Mouse (Mus musculus) midbrain, embryonic 16.5 days (tissue): ENCODE results near the gene Dhx8. TPM values are rescaled to one million over a fixed set of nuclear protein-coding genes. Genes with fewer than 3 reads are reported as not detected.

ENCODE experiments used
- ATAC-seq: fragments of 200-750 bp; cut with Nextera tagmentation; 2 replicates; pipeline ENCODE4 v1.8.0; 2017; ENCODE audit warnings: moderate TSS enrichment
- H3K27ac ChIP-seq: fragments of 300-500 bp; sonication (generic); 2 replicates; pipeline ENCODE4 v1.5.1; 2014; ENCODE audit warnings: mild to moderate bottlenecking, low read length, mixed read lengths
- H3K27me3 ChIP-seq: fragments of 300-500 bp; sonication (generic); 2 replicates; pipeline ENCODE4 v1.6.1; 2014; ENCODE audit warnings: low read depth, low read length, mixed read lengths; ENCODE audit not compliant: control insufficient read depth, insufficient read depth
- H3K36me3 ChIP-seq: fragments of 300-500 bp; sonication (generic); 2 replicates; pipeline ENCODE4 v1.6.1; 2014; ENCODE audit warnings: mild to moderate bottlenecking, low read length, moderate library complexity, mixed read lengths; ENCODE audit not compliant: control insufficient read depth, insufficient read depth
- H3K4me1 ChIP-seq: fragments of 300-500 bp; sonication (generic); 2 replicates; pipeline ENCODE4 v1.6.1; 2014; ENCODE audit warnings: mild to moderate bottlenecking, low read length, mixed read lengths; ENCODE audit not compliant: control insufficient read depth, insufficient read depth
- H3K4me2 ChIP-seq: fragments of 300-500 bp; sonication (generic); 2 replicates; pipeline ENCODE4 v1.6.1; 2014; ENCODE audit warnings: mild to moderate bottlenecking, low read length, mixed read lengths
- H3K4me3 ChIP-seq: fragments of 300-500 bp; sonication (generic); 2 replicates; pipeline ENCODE4 v1.5.1; 2014; ENCODE audit warnings: low read depth, mild to moderate bottlenecking, low read length, moderate library complexity, mixed read lengths
- H3K9ac ChIP-seq: fragments of 300-500 bp; sonication (generic); 2 replicates; pipeline ENCODE4 v1.6.1; 2014; ENCODE audit warnings: low read depth, low read length, mixed read lengths
- H3K9me3 ChIP-seq: fragments of 300-500 bp; sonication (generic); replicated peaks from 2 replicates; pipeline ENCODE4 v1.6.1; 2014; ENCODE audit warnings: mild to moderate bottlenecking, low read length, mixed read lengths; ENCODE audit not compliant: control insufficient read depth, poor library complexity, severe bottlenecking
- WGBS: fragments of 180-500 bp; shearing (Covaris S2); extraction: QIAGEN DNeasy Blood & Tissue Kit; methylation state at CpG from one replicate; pipeline ENCODE4 v1.1.7; 2014; 5-methylcytosine and 5-hydroxymethylcytosine counted together
- polyA plus RNA-seq: library from polyadenylated mRNA; unstranded; fragments of >200 nt; fragmentation: Nextera tagmentation; extraction: Ambion mirVana; gene quantifications from 2 replicates; pipeline ENCODE4 v1.2.1, GENCODE M21; 2015

The Dhx8 gene
- polyA plus RNA-seq, 1 experiment from 2014 or later: 34.3 TPM

DNA sequence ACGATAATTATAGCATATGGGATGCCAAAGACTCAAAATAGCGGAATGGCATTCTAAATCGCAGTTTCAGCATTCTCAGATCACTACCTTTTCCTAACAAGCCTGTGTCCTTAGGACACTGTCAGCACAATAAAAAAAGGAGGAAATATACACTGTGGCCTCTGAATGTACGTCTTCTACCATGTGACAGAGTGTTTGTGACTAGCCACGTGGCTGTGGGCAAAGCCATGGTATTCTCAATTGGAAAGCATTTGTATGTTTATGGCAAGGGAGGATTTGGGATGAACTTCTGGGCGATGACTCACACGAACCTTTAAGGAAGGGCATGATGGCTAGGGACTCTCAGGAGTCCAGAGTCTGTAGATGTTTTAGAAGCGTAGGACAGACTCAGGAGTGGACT is 7.7 kb upstream of the Dhx8 start:
- no peak overlapping the region for H3K4me3 ChIP-seq
- no peaks in the 10 kb centered on the region for H3K9me3 ChIP-seq
- no peak overlapping the region for H3K4me2 ChIP-seq
- 83% methylated on average over 8 of the region's 8 CpGs for WGBS
- H3K36me3 ChIP-seq: no peaks in the 10 kb centered on the region
- no peaks in the 10 kb centered on the region for H3K4me1 ChIP-seq
- no peak for ATAC-seq
- no peak overlapping the region for H3K9ac ChIP-seq
- no peak overlapping the region for H3K27ac ChIP-seq
- H3K27me3 ChIP-seq: no peaks in the 10 kb centered on the region

DNA sequence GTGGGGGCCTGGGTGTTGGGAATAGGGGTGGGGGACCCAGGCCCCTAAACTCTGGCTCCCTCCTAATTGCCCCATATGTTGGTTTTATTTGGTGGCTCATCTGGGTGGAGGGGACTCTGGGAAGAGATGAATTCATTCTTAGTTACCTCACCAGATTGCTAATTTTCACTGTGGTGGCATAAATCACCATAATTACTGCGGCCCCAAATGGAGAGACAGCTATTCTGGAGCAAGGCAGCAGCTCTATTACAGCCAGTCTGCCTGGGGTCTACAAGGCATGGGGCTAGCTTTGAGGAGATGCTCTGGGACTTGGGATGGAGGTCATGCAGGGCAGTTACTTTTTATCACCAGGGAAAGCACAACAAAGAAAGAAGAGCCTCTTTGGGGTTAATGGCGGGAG is 6.0 kb upstream of the Dhx8 start:
- 35% methylated on average over 2 of the region's 2 CpGs for WGBS
- Histone ChIP-seq H3K4me2 (no peak overlapping the region), H3K4me3 (no peak overlapping the region), H3K27me3 (no peaks in the 10 kb centered on the region), H3K36me3 (no peaks in the 10 kb centered on the region), H3K4me1 (no peaks in the 10 kb centered on the region), H3K27ac (no peak overlapping the region), H3K9ac (no peak overlapping the region), H3K9me3 (no peaks in the 10 kb centered on the region)
- ATAC-seq: no peak

DNA sequence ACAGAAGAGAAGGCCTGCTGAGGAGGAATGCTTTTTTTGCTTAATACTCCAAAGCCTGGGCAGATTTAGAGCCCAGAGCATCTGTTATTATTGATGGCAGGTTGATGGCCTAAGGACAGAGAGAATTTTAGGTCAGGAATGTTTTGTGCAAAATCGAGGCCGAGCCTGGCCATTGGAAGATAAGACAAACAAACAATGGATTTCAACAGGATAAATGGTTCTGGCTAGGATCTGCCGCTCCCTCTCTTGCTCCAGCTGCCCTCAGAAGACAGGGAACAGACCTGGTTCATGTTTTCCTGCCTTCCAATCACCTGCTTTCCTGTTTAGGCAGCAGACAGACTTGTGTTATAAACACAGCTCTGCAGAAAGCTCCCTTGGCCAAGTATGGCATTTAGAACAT is 3.4 kb upstream of the Dhx8 start:
- H3K9ac ChIP-seq: no peak overlapping the region
- no peak for ATAC-seq
- no peak overlapping the region for H3K27ac ChIP-seq
- 87% methylated on average over 3 of the region's 3 CpGs for WGBS
- H3K36me3 ChIP-seq: no peaks in the 10 kb centered on the region
- H3K4me1 ChIP-seq: peaks cover 10% of the 10 kb centered on the region
- H3K27me3 ChIP-seq: no peaks in the 10 kb centered on the region
- H3K4me2 ChIP-seq: no peak overlapping the region
- no peak overlapping the region for H3K4me3 ChIP-seq
- H3K9me3 ChIP-seq: no peaks in the 10 kb centered on the region

DNA sequence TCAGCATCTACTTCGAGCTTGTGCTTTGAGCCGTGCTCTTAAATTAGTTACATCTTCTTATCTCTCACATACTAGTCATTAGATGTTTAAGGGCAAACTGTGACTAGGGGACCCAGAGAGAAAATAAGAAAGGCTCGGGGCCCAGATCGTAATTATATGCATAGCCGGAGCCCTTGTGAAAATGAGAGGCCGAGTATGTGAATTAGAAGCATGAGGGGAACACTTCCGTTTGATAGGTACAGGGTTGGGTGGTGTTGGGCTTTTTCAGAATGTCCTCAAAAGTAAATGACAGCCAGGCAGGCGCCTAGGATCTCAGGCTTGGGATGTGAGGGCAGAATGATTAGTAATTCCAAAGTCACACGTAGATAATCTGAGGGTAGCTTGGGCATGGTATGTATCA is 877 bp downstream of the Dhx8 start:
- 39% methylated on average over 9 of the region's 9 CpGs for WGBS
- Histone ChIP-seq H3K9ac (peak overlapping the region; percentile 81), H3K27ac (no peak overlapping the region), H3K4me3 (peak overlapping the region; percentile 80), H3K9me3 (no peaks in the 10 kb centered on the region), H3K4me2 (peak overlapping the region; percentile 92), H3K27me3 (no peaks in the 10 kb centered on the region), H3K36me3 (peaks cover 25% of the 10 kb centered on the region), H3K4me1 (peaks cover 10% of the 10 kb centered on the region)
- no peak for ATAC-seq

DNA sequence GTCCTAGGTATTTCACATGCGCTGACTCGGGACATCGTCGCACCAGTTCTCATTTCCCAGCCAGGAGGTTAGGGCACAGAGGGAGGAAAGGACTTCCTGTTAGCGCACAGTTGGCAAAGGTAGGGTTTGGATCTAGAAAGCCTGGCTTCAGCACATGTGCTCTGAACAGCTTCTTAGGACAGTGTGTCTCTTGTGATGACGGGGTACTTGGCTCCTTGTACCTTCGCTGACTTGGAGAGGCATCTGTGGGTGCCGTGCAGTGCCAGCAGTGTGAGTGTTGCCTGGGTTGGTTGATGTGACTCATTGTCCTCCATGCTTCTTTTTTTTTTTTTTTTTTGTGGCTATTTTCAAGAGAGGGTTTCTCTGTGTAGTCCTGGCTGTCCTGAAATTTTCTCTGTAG is 23.9 kb downstream of the Dhx8 start:
- Histone ChIP-seq H3K4me1 (no peaks in the 10 kb centered on the region), H3K27ac (no peak overlapping the region), H3K9me3 (no peaks in the 10 kb centered on the region), H3K4me2 (no peak overlapping the region), H3K9ac (no peak overlapping the region), H3K36me3 (peaks cover 58% of the 10 kb centered on the region), H3K27me3 (no peaks in the 10 kb centered on the region), H3K4me3 (no peak overlapping the region)
- no peak for ATAC-seq
- 93% methylated on average over 8 of the region's 8 CpGs for WGBS

DNA sequence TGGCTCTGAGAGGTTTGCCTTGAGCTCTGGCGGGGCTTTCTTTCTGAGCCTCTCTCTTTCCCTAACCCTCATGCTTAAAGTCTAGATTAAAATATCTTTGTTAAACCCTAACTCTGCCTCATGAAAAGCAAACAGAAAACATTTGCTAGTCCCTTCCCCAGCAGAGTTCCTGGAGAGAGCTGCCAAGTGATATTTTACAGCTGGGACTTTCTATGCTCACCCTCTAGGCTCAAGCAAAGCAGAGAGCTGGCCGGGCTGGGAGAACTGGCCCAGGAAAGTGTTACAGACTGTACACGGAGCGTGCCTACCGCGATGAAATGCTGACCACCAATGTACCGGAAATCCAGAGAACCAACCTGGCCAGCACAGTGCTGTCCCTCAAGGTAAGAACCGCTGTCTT is 24.6 kb downstream of the Dhx8 start:
- Histone ChIP-seq H3K36me3 (peaks cover 52% of the 10 kb centered on the region), H3K9me3 (no peaks in the 10 kb centered on the region), H3K27ac (no peak overlapping the region), H3K4me1 (no peaks in the 10 kb centered on the region), H3K4me3 (no peak overlapping the region), H3K9ac (no peak overlapping the region), H3K27me3 (no peaks in the 10 kb centered on the region), H3K4me2 (no peak overlapping the region)
- 92% methylated on average over 8 of the region's 8 CpGs for WGBS
- no peak for ATAC-seq

DNA sequence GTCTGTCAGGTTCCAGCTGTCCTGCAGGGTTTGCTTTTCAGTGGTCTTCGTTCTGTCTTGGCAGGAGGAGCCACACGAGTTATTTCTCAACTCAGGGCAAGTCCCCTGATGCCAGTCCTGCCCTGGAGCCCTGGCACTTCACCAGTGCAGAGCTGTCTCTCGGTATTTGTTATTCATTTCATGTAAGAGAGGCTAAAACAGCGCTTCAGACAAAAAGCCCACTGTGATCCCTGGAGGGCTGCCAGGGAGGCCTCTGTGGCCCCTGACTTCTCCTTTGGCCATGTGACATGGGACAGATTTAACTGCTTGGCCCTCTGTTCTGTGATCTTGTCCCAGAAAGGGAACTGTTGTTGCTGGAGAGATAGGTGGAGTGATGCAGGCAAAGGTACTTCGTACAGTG is 25.7 kb downstream of the Dhx8 start:
- Histone ChIP-seq H3K4me3 (no peak overlapping the region), H3K36me3 (peaks cover 42% of the 10 kb centered on the region), H3K9ac (no peak overlapping the region), H3K4me2 (no peak overlapping the region), H3K27ac (no peak overlapping the region), H3K4me1 (no peaks in the 10 kb centered on the region), H3K9me3 (no peaks in the 10 kb centered on the region), H3K27me3 (no peaks in the 10 kb centered on the region)
- no peak for ATAC-seq
- 70% methylated on average over 5 of the region's 5 CpGs for WGBS

DNA sequence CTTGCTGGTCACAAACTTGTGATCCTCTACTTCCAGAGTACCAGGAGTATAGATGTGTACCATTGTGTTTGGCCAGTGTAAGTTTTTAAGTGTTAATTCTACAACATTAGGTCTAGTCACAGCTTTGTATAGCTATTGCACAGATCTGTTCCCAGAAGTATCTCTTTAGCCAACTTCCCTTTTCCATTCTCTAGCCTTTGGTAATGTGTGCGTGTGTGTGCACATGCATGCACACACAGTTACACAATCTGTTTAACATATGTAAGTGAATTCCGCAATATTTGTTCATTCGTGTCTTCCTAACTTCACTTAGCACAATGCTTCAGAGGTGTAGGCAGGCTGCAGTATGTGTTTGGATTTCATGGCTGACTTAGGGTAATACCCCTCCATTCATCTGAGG is 26.8 kb downstream of the Dhx8 start:
- Histone ChIP-seq H3K9ac (no peak overlapping the region), H3K4me3 (no peak overlapping the region), H3K27ac (no peak overlapping the region), H3K4me2 (no peak overlapping the region), H3K27me3 (no peaks in the 10 kb centered on the region), H3K9me3 (no peaks in the 10 kb centered on the region), H3K36me3 (peaks cover 39% of the 10 kb centered on the region), H3K4me1 (no peaks in the 10 kb centered on the region)
- 98% methylated on average over 3 of the region's 3 CpGs for WGBS
- ATAC-seq: no peak

DNA sequence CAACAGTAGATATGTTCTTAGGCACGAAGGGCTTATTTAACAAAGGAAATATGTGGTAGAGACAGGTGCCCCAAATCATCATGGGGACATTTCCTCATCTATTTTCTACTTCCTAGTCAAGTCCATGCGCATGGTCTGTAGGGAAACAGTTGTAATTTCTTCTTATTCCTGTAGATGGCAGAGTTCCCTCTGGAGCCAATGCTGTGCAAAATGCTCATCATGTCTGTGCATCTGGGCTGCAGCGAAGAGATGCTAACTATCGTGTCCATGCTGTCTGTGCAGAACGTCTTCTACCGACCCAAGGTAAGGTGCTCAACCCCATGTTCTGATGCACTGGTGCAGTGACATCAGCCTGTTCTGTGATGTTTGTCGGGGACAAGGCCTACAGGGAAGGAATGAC is 31.0 kb downstream of the Dhx8 start:
- no peak overlapping the region for H3K27ac ChIP-seq
- H3K4me3 ChIP-seq: no peak overlapping the region
- no peak for ATAC-seq
- H3K4me1 ChIP-seq: no peaks in the 10 kb centered on the region
- H3K36me3 ChIP-seq: peaks cover 41% of the 10 kb centered on the region
- H3K4me2 ChIP-seq: no peak overlapping the region
- no peaks in the 10 kb centered on the region for H3K9me3 ChIP-seq
- WGBS: 61% methylated on average over 7 of the region's 7 CpGs
- no peak overlapping the region for H3K9ac ChIP-seq
- no peaks in the 10 kb centered on the region for H3K27me3 ChIP-seq

DNA sequence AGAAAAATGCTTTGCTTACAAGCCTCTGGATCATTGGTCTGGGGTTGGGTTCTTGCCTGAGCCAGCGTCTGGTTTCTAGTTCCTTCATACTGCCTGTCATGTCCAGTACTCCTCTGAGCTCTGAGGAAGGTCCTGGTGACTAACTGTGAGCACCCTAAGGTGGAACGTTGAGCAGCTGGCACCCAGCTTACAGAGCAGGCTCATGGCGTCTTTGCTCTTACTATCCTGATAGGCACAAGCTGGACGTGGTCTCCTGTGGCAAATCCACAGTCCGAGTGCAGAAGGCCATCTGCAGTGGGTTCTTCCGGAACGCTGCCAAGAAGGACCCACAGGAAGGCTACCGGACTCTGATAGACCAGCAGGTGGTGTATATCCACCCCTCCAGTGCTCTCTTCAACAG is 31.8 kb downstream of the Dhx8 start:
- WGBS: 95% methylated on average over 8 of the region's 8 CpGs
- Histone ChIP-seq H3K9me3 (no peaks in the 10 kb centered on the region), H3K27ac (no peak overlapping the region), H3K36me3 (peaks cover 42% of the 10 kb centered on the region), H3K4me2 (no peak overlapping the region), H3K4me3 (no peak overlapping the region), H3K27me3 (no peaks in the 10 kb centered on the region), H3K4me1 (no peaks in the 10 kb centered on the region), H3K9ac (no peak overlapping the region)
- ATAC-seq: no peak
